Mouse (Mus musculus): ENCODE data around the gene Fhit.

- TF ChIP-seq CTCF (IDR thresholded peaks at IDR 0.05; ENCODE audit: extremely low read depth, insufficient read length, insufficient replicate concordance, low read depth, low read length) (no peak), POLR2A (IDR thresholded peaks at IDR 0.05; ENCODE audit: low read depth, low read length) (no peak)
Measured at GRCm38 (mm10) chr14:9960396-9960795, 1201.4 kb downstream of the Fhit start.

Data from small intestine, adult 2 months (tissue).